Mouse (Mus musculus): ENCODE data around the gene Cog3. TPM values are rescaled to one million over a fixed set of nuclear protein-coding genes. Genes with fewer than 3 reads are reported as not detected.
A peak's percentile ranks its signal among the peaks of the same experiment; 100 is the strongest.

Cog3 gene
- total RNA-seq, 2 experiments from 2014 or later: 10.6 to 12.6 TPM

DNA sequence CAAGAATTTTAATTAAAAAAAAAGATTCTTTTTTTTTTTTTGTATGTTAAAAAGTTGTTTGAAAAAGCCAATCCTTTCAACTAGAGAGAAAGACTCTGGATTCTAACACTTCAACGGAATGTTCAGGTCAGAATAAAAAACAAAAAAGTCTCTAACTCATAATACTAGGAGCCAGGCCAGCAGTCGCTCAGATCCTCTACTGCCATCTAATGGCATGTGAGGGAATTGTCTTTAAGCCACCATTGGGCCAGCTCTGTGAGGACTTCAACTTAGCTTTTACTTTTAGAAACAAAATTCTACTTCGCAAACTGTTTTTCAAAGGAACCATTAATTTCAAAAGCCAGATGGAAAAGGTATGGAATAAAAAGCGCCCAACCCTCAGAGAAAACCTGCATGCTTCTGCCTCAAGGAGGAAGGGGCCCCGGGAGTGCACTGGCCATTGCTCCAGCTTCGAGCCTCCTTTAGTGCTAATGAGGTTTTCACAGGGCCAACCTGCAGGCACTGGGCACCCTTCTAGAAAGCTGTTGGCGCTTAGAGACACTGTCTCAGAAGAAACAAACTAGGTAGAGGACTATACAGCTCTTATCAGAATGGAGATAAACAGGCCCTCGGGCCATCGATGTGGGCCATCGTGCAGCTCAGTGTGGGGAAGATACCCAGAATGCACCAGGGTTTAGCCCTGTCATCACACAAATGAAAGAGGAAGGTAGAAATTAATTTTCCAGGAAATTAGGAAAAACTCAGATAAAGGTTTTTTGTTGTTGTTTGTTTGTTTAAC, 6.9 kb upstream of the Cog3 start:
- DNase-seq: no peak

DNA sequence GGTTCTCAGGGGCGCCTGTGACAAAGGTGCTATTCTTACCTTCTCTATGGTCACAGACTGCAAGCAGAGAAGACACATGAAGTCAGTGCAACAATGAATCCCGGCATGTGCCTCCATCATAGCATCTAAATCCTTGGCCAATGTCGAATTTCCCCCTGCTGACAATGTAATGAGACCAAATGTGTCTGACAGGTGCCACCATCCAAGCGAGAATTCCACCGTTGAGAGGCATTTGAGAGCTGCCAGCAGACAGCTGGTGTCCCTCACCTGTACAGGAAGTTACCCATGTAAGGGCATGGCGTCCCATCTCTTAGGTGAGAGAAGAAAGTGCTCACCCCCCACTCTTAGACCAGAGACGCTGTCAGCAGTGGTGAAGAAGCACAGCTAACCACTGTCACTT, 4.1 kb upstream of the Cog3 start:
- DNase-seq: no peak

GRCm38 (mm10) chr14:75757821-75758220, 3.5 kb upstream of the Cog3 start:
- DNase-seq: no peak

DNA sequence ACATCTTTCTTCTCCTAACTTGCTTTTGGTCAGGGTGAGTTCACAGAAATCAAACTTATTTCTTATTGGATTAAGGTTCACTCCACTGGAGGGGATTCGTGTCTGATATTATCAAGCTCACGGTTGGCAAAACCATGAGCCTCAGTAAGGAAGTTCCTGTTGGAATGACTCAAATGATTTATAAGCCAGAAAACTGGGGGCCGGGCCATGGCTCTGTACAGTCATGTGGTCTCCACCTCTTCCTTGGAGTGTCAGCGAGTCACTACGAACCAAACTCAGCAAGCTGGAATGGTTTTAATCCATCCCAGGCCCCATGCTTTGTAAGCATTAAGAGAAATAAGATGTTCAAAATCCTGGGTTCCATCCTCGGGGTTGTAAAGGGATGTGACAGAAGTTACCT, 2.7 kb upstream of the Cog3 start:
- no peak for DNase-seq

DNA sequence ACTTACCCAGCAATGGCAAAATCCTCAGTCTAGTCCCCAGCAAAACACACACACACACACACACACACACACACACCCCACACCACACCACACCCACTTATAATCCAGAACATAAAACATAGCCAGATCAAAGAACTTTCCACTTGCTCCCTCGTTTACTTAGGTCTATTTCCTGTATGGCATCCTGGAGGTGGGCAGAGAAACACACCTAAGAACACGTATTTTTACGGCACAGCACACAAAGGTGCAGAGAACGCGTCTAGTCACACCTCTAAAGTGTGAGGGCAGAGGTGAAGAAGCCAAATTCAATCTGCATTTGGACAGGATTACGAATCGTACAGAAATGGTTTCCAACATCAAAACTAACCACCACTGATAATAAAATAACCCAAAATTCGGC, 1.1 kb downstream of the Cog3 start:
- no peak for DNase-seq

- no peak for DNase-seq
Observed at GRCm38 (mm10) chr14:75751040-75751439, 3.3 kb downstream of the Cog3 start.

- no peak for DNase-seq
Observed at GRCm38 (mm10) chr14:75749123-75749522, 5.2 kb downstream of the Cog3 start.

GRCm38 (mm10) chr14:75747960-75748359, 6.4 kb downstream of the Cog3 start:
- no peak for DNase-seq

GRCm38 (mm10) chr14:75741904-75742303, 12.4 kb downstream of the Cog3 start:
- DNase-seq: no peak

- DNase-seq: no peak
Observed at GRCm38 (mm10) chr14:75735597-75735996, 18.7 kb downstream of the Cog3 start.

DNA sequence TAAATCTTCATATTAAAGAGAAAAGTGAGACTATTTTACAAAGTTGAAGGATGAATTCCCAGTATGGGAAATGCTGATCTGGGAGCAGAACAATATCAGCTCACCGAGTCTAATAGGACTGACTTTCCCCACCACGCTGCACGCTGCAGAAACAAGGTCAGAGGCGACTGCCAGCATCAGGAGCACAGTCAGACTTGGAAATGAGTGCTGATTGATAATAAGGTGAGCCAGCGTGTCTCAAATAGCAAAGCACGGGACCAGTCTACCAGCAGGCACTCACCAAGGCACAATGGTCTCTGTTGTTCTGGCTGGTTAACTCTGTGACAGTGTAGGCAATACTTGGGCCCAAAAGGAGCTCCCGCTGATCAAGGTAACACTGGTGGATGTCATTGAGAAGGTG, 21.7 kb downstream of the Cog3 start:
- DNase-seq: no peak

- no peak for DNase-seq
Observed at GRCm38 (mm10) chr14:75731361-75731760, 23.0 kb downstream of the Cog3 start.

- DNase-seq: no peak
Observed at GRCm38 (mm10) chr14:75728111-75728510, 26.2 kb downstream of the Cog3 start.

DNA sequence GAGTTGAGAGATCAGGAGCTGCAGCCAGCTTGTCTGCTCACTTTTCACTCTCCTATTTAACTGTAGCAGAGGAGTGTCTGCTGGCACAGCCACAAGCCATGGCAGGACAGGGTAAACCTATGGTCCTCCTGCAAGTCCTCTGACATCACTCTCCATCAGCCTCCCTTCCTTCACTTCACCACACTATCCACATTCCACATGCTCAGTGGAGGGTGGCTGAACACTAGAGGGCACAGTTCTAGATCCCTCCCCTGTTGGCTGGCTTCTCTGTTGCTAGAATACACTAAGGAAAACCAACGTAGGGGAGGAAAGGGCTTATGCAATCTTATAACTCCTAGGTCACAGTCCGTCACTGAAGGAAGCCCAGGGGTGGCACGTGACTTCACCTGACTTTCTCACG, 27.3 kb downstream of the Cog3 start:
- no peak for DNase-seq

- no peak for DNase-seq
Observed at GRCm38 (mm10) chr14:75722816-75723215, 31.5 kb downstream of the Cog3 start.

DNA sequence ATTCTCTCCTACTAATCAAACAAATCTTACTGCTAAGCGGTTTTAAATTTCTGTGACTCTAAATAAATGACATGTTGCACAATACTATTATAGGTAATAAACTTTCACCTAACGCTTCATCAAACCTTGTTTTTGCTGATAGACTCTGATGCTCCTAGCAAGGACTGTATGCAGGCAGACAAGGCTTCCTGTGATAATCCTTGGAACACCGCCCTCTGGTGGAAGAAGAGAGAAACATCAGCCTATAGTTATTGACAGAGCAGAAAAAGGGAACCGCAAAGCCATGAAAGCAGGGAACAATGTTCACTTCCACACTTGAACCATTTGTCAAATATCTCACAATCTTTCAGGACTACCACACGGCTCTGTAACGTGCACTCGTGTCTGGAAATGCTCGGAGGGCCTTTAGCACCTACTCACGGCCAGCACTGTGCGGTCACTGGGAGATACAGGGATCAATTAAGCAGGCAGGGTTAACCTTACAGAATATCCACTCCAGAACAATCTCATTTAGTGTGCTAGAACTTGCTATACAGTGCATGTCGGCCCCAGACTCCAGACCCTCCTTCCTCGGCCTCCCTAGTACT, 32.2 kb downstream of the Cog3 start:
- DNase-seq: peak; percentile 35

GRCm38 (mm10) chr14:75720121-75720520, 34.2 kb downstream of the Cog3 start:
- no peak for DNase-seq

GRCm38 (mm10) chr14:75716410-75716809, 37.9 kb downstream of the Cog3 start:
- no peak for DNase-seq

DNA sequence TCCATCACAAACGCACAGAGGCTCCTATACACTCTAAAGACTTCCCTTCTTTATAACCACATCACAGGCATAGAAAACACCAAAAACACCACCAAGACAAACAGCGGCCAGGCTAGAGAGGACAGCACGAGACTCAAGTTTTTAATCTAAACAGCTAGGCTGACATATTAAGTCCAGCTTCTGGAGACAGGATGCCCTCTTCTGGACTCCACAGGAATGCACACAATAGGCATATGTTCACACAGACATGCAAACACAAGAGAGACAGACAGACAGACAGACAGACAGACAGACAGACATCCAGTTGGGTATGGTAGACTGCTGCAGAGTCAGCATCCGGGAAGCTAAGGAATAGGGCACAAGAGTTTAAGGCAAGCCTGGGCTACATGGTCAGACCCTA, 40.7 kb downstream of the Cog3 start:
- DNase-seq: no peak

GRCm38 (mm10) chr14:75712687-75713086, 41.6 kb downstream of the Cog3 start:
- no peak for DNase-seq

GRCm38 (mm10) chr14:75711731-75712130, 42.6 kb downstream of the Cog3 start:
- DNase-seq: no peak

DNA sequence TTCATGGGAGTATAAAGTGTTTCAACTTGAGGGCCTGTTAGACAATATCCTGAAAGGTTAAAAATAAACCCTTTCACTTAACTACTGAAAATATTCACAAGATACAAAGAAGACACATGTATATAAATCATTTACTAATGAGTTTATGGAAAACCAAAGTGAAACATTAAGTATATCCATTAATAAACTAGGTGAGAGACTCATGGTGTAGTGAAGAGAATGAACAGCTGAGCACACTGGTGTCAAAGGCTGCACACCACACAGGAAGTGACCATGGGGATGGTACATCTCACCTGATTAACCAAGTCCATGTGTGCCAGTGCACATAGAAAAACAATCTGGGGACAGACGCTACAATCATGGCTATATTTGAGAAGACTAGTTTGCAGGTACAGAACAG, 45.3 kb downstream of the Cog3 start:
- DNase-seq: no peak

DNA sequence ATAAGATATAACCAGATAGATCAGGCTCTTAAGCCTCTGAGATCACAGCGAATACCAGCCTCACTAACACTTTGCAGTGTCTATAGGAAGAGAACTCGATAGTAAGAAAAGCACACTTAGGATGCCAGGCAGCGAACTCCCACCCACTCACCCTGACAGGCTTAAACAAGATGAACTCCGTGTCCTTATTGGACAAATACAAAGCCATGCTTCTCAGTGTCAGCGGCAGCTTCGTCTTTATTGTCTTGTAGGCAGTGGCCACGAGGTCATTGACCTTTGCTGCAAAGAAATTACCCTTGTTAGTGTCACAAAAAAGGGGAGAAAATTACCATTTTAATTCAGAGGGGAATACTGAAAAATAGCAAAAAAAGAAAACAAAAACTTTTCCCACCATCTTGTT, 46.5 kb downstream of the Cog3 start:
- DNase-seq: no peak

DNA sequence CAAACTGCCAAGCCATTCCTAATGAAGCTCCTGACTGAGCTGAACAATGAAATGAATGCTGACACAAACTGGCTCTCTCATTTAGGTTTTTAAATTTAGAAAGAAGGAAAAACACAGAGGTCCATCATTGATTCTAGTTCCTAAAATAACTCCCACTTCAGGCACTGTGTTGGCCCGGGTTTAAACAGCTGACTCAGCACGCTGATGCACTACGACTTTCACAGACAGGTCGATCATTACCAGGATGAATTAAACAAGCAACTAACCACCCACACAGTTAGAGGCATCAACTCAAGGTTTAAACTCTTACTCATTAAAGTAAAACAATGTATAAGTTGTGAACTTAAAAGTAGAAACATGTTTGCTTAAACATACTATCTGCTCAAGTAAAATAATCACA, 47.7 kb downstream of the Cog3 start:
- no peak for DNase-seq

Measured in gastrocnemius, postnatal 10 days (tissue).